Mouse (Mus musculus) small intestine, adult 2 months (tissue): Measurements from ENCODE around the gene Smg5. TPM values are rescaled to one million over a fixed set of nuclear protein-coding genes. Genes with fewer than 3 reads are reported as not detected.
"Not testable (repeated sequence)": the region's sequence is repeated elsewhere in the genome, so short reads cannot be mapped to it uniquely, and the experiment has no call there.

ENCODE experiments used
- H3K27ac ChIP-seq: fragments of 200-500 bp; 2 replicates; pipeline ENCODE4 v1.5.1; 2012; ENCODE audit warnings: low read depth, low read length, control low read depth, inconsistent platforms; ENCODE audit not compliant: insufficient read depth
- H3K27me3 ChIP-seq: fragments of 200-500 bp; 2 replicates; pipeline ENCODE4 v1.6.1; 2012; ENCODE audit warnings: mild to moderate bottlenecking, moderate library complexity, low read length, inconsistent platforms; ENCODE audit not compliant: control insufficient read depth, insufficient read depth
- H3K36me3 ChIP-seq: fragments of 200-500 bp; 2 replicates; pipeline ENCODE4 v1.6.1; 2012; ENCODE audit warnings: mild to moderate bottlenecking, low read length, control low read depth, inconsistent platforms; ENCODE audit not compliant: control insufficient read depth, insufficient read depth
- H3K4me1 ChIP-seq: fragments of 200-500 bp; 2 replicates; pipeline ENCODE4 v1.6.1; 2012; ENCODE audit warnings: low read length, inconsistent platforms, mixed read lengths; ENCODE audit not compliant: control insufficient read depth, insufficient read depth, insufficient read length
- H3K4me3 ChIP-seq: fragments of 200-500 bp; 2 replicates; pipeline ENCODE4 v1.5.1; 2012; ENCODE audit warnings: low read depth, mild to moderate bottlenecking, control low read depth, inconsistent platforms, low read length, moderate library complexity
- CTCF ChIP-seq: fragments of 200-500 bp; IDR thresholded peaks from 2 replicates; pipeline ENCODE4 v1.5.1; 2012; ENCODE audit warnings: low read depth, mild to moderate bottlenecking, control low read depth, inconsistent platforms, low read length, moderate library complexity, mixed read lengths; ENCODE audit not compliant: insufficient replicate concordance, insufficient read length; ENCODE audit errors: extremely low read depth
- POLR2A ChIP-seq: fragments of 200-500 bp; IDR thresholded peaks from 2 replicates; pipeline ENCODE4 v1.6.1; 2012; ENCODE audit warnings: low read depth, mild to moderate bottlenecking, control low read depth, inconsistent platforms, low read length, moderate library complexity
- WGBS: fragments of 180-500 bp; shearing (Covaris S2); methylation state at CpG from one replicate; pipeline ENCODE4 v1.1.7; 2018; 5-methylcytosine and 5-hydroxymethylcytosine counted together
- polyA plus RNA-seq: library from polyadenylated mRNA; depleted of rRNA; stranded (reverse); fragments of >200 nt; gene quantifications from 2 replicates; pipeline ENCODE4 v1.2.3, GENCODE M21; 2012

The Smg5 gene
- polyA plus RNA-seq, 1 experiment: 42.4 TPM

DNA sequence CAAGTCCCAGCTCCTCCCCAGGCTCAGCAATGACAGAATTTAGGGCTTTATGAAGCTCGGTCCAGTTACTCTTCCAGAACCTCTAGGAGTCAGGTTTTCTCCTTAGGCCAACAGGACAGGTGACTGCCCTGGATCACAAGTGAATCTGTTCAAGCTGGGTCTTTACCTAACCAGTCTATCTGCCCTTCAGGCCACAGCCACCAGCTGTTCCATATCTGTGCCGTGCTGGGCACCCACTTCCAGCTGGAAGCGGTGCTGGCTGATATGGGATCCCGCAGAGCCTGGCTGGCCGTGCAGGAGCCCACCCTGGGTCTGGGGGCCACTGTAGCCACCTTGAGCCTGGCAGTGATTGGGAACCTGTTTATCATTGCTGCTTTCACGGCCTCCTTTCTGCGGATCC is 46.3 kb downstream of the Smg5 start:
- not testable (repeated sequence) for H3K27me3 ChIP-seq, H3K36me3 ChIP-seq, H3K4me1 ChIP-seq, H3K27ac ChIP-seq, H3K4me3 ChIP-seq
- 59% methylated on average over 3 of the region's 7 CpGs for WGBS

DNA sequence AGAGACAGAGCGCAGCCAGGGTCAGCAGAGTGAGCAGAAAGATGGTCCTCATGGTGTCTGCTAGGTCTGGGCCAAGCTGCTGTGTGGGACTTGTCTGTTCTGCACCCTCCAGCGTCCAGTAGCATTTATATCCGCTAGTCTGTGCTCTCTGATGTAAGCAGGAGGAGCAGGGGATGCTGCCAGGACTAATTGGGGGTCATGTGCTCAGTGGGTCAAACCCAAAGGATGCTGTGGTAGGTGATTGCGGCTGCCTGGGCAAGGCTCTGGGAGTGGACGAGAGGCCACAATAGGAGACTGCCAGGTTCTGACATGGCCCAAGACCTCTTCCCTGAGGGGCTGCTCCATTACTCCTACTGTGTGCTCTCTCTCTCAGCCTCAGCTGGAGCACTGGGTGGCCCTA is 48.3 kb downstream of the Smg5 start, which contains the start of gene Bglap:
TSS of gene Bglap (minus strand) at position 101 of the 400 bp plus-strand sequence.
- no peak for TF ChIP-seq CTCF
- no peak for TF ChIP-seq POLR2A
- no peaks in the 10 kb centered on the region; the same call in 1 of the 2 replicates for H3K4me1 ChIP-seq
- no peak within 1 kb of the TSS for H3K27ac ChIP-seq
- WGBS: 78% methylated on average over 5 of the region's 5 CpGs
- H3K4me3 ChIP-seq: no peak within 1 kb of the TSS
- H3K36me3 ChIP-seq: no peaks in the 10 kb centered on the region
- 0 out of 2 replicates have a peak, but pooled peaks cover 2% of the 10 kb centered on the region for H3K27me3 ChIP-seq

DNA sequence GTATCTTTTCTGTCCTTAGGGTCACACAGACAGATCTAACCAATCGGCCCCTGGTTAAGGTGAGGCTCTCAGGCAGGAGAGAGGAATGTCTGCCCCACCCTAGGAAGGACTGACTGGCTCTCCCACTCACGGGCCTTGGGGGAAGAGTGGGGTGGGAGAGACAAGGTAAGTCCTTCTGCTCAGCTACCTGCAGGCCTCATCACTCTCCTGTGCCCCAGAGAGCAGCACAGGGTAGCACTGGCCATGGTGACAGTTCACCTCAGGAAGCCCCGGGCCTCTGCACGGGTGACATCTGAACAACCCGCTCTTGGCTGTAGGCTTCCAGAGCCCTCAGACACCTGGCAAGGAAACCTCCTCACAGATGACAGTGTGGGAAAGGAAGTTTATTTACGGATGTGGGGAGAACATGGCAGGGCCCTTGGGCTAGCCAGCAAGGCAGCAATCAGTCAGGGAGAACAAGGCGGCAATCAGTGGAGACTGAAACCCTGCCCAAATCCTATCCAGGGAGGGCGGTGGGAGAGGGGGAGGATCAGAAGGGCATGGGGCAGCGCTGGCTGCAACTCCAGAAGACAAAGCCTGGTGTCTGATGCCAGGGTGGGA is 57.8 kb downstream of the Smg5 start:
- Histone ChIP-seq H3K4me1 (no peaks in the 10 kb centered on the region), H3K36me3 (peaks cover 8% of the 10 kb centered on the region), H3K4me3 (no peak overlapping the region), H3K27ac (no peak overlapping the region), H3K27me3 (peaks cover 19% of the 10 kb centered on the region)
- TF ChIP-seq CTCF (no peak), POLR2A (no peak)
- 83% methylated on average over 9 of the region's 9 CpGs for WGBS

DNA sequence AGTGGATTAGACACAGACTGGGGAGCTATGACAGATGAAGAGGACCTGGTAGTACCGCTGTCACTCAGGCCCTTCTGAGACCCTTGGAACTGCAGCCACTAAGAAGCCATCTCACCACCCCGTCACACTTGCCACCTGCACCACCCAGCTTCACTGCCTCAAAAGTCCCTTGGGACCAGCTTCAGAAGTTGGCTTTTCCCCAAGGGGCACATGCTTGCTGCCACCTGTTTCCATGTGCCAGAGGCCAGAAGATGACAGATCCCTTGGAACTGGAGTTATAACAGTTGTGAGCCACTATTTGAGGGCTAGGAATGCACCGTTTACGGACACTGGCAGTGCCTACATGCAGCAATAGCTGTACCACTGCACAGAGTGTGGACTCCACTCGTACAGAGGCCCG is 59.2 kb downstream of the Smg5 start:
- Histone ChIP-seq H3K4me1 (no peaks in the 10 kb centered on the region), H3K4me3 (peak overlapping the region; percentile 8; the same call in 1 of the 2 replicates), H3K27me3 (peaks cover 9% of the 10 kb centered on the region), H3K27ac (no peak overlapping the region), H3K36me3 (peaks cover 12% of the 10 kb centered on the region)
- TF ChIP-seq POLR2A (no peak), CTCF (no peak)
- 93% methylated on average over 6 of the region's 6 CpGs for WGBS

DNA sequence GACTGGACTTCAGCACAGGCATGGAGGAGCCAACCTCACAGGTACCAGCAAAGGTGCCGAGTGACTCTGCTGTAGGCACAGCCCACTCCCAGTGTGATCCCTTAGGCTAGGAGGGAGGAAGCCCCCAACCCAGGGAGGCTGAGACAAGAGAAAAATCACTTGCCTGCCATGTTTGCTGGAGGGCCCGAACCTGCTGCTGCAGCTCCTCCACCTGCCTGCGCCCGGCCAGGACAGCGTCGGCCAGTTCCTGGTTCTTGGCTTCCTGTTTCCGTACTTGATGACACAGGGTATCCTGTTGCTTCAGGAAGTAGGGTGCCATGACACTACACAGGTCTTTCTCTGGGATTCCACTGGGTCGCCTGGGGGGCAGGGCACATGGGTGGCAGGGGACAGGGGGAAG is 59.7 kb downstream of the Smg5 start:
- Histone ChIP-seq H3K27me3 (peaks cover 5% of the 10 kb centered on the region; the same call in 1 of the 2 replicates), H3K4me1 (no peaks in the 10 kb centered on the region), H3K36me3 (peaks cover 13% of the 10 kb centered on the region; the same call in 1 of the 2 replicates), H3K27ac (no peak overlapping the region), H3K4me3 (peak overlapping the region; percentile 8; the same call in 1 of the 2 replicates)
- TF ChIP-seq CTCF (no peak), POLR2A (no peak)
- WGBS: 83% methylated on average over 8 of the region's 8 CpGs

DNA sequence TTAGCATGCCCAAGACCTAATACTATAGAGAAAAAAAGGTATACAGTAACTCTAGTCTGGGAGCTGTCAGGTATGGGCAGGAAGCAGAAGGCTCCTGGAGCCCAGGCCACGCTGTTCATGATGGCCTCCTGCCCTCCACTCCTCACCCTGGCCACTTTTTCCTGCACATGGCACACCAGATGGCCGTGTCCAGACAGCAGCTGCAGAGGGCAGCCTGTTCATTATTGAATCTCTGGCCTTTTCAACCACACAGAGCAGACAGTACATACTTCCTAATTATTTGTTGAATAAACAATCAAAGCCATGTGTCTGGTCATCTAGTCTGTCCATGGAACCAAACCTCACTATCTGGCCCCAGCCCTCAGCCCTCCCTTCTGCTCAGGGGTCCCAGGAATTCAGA is 62.6 kb downstream of the Smg5 start:
- TF ChIP-seq POLR2A (no peak), CTCF (no peak)
- no peaks in the 10 kb centered on the region for H3K4me1 ChIP-seq
- no peak overlapping the region for H3K27ac ChIP-seq
- 89% methylated on average over 2 of the region's 2 CpGs for WGBS
- H3K36me3 ChIP-seq: peaks cover 14% of the 10 kb centered on the region; the same call in 1 of the 2 replicates
- H3K4me3 ChIP-seq: no peak overlapping the region
- no peaks in the 10 kb centered on the region for H3K27me3 ChIP-seq

DNA sequence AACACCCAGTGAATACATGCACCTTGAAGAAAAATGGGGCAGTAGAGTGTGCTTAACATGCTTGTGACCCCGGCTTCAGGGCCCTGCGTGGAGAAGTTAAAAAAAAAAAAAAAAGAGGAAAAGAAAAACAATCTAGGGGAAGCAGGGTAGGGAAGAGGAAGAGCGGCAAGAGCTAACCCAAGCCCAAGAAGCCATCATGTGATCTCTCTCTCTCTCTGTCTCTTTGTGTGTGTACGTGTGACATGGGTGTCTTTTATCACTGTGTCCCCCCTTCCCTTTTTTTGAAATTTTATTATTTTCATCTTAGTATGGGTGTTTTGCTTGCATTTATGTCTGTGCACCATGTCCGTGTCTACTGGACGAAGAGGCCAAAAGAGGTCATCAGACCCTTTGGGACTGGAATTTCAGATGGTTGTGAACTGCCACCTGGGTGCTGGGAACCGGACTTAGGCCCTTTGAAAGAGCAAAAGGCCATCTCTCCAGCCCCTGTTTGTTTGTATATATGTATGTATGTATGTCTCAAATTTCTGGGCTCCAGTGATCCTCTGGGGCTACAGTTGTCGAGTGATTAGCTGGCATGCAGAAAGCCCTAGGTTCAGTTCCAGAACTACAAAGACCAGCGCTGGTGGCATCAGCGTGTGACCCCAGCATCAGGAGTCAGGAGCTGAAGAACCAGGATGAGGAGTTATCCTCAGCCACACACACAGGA is 67.6 kb downstream of the Smg5 start:
- H3K4me3 ChIP-seq: no peak overlapping the region
- TF ChIP-seq POLR2A (no peak), CTCF (no peak)
- WGBS: 91% methylated on average over 10 of the region's 10 CpGs
- H3K36me3 ChIP-seq: peaks cover 8% of the 10 kb centered on the region; the same call in 1 of the 2 replicates
- H3K4me1 ChIP-seq: peaks cover 9% of the 10 kb centered on the region; the same call in 1 of the 2 replicates
- no peaks in the 10 kb centered on the region for H3K27me3 ChIP-seq
- no peak overlapping the region for H3K27ac ChIP-seq
